Mouse (Mus musculus) testis, adult 2 months (tissue): ENCODE data around the gene Dph5. TPM values are rescaled to one million over a fixed set of nuclear protein-coding genes. Genes with fewer than 3 reads are reported as not detected.
A peak's percentile ranks its signal among the peaks of the same experiment; 100 is the strongest.

ENCODE experiments used
- H3K27ac ChIP-seq: fragments of 200-500 bp; 2 replicates; pipeline ENCODE4 v1.5.1; 2012; ENCODE audit warnings: low read depth, low read length; ENCODE audit not compliant: control insufficient read depth, insufficient read depth
- H3K27me3 ChIP-seq: fragments of 200-500 bp; 2 replicates; pipeline ENCODE4 v1.6.1; 2012; ENCODE audit warnings: mild to moderate bottlenecking, low read length, moderate library complexity; ENCODE audit not compliant: control insufficient read depth, insufficient read depth
- H3K36me3 ChIP-seq: fragments of 200-500 bp; 2 replicates; pipeline ENCODE4 v1.6.1; 2012; ENCODE audit warnings: mild to moderate bottlenecking, low read length; ENCODE audit not compliant: control insufficient read depth, insufficient read depth
- H3K4me1 ChIP-seq: fragments of 200-500 bp; 2 replicates; pipeline ENCODE4 v1.6.1; 2012; ENCODE audit warnings: low read length; ENCODE audit not compliant: control insufficient read depth, insufficient read depth
- H3K4me3 ChIP-seq: fragments of 200-500 bp; 2 replicates; pipeline ENCODE4 v1.5.1; 2012; ENCODE audit warnings: low read depth, mild to moderate bottlenecking, low read length, moderate library complexity, mixed read lengths; ENCODE audit not compliant: control insufficient read depth
- CTCF ChIP-seq: fragments of 200-500 bp; IDR thresholded peaks from 2 replicates; pipeline ENCODE4 v1.5.1; 2012; ENCODE audit warnings: low read depth, mild to moderate bottlenecking, inconsistent platforms, low read length, moderate library complexity; ENCODE audit not compliant: control insufficient read depth, insufficient read depth, insufficient replicate concordance
- POLR2A ChIP-seq: fragments of 200-500 bp; IDR thresholded peaks from 2 replicates; pipeline ENCODE4 v1.6.1; 2012; ENCODE audit warnings: low read depth, mild to moderate bottlenecking, inconsistent platforms, low read length, moderate library complexity; ENCODE audit not compliant: control insufficient read depth
- polyA plus RNA-seq: library from polyadenylated mRNA; depleted of rRNA; stranded (reverse); fragments of >200 nt; gene quantifications from 2 replicates; pipeline ENCODE4 v1.2.3, GENCODE M21; 2012; rRNA removed

Dph5 gene
- polyA plus RNA-seq: 2.6 and 3.8 TPM in 2 replicates

GRCm38 (mm10) chr3:115887427-115888309 lies at the start of gene Dph5:
Gene Dph5 (plus strand): TSS chr3:115887837.
- no peaks in the 10 kb centered on the region for H3K27me3 ChIP-seq
- TF ChIP-seq POLR2A: peak; percentile 29; the same call in 1 of the 2 replicates
- no peak for TF ChIP-seq CTCF
- peak within 1 kb of the TSS; percentile 98 for H3K4me3 ChIP-seq
- H3K36me3 ChIP-seq: no peaks in the 10 kb centered on the region; the same call in 1 of the 2 replicates
- no peaks in the 10 kb centered on the region for H3K4me1 ChIP-seq
- H3K27ac ChIP-seq: peak within 1 kb of the TSS; percentile 75

- Histone ChIP-seq H3K4me3 (no peak overlapping the region), H3K36me3 (no peaks in the 10 kb centered on the region), H3K27ac (no peak overlapping the region), H3K4me1 (no peaks in the 10 kb centered on the region), H3K27me3 (no peaks in the 10 kb centered on the region)
- TF ChIP-seq POLR2A (no peak), CTCF (no peak)
These were observed 43.1 kb upstream of the Dph5 start for GRCm38 (mm10) chr3:115844566-115844965.

- H3K27me3 ChIP-seq: no peaks in the 10 kb centered on the region
- H3K4me3 ChIP-seq: no peak overlapping the region
- no peaks in the 10 kb centered on the region for H3K4me1 ChIP-seq
- no peaks in the 10 kb centered on the region for H3K36me3 ChIP-seq
- TF ChIP-seq POLR2A (no peak), CTCF (no peak)
- H3K27ac ChIP-seq: no peak overlapping the region
These were observed 42.5 kb upstream of the Dph5 start for GRCm38 (mm10) chr3:115845032-115845618.

- Histone ChIP-seq H3K27ac (no peak overlapping the region), H3K27me3 (no peaks in the 10 kb centered on the region), H3K4me3 (no peak overlapping the region), H3K36me3 (no peaks in the 10 kb centered on the region), H3K4me1 (no peaks in the 10 kb centered on the region)
- no peak for TF ChIP-seq CTCF
- no peak for TF ChIP-seq POLR2A
These were observed 41.9 kb upstream of the Dph5 start for GRCm38 (mm10) chr3:115845724-115846123.

GRCm38 (mm10) chr3:115846153-115846552 lies 41.5 kb upstream of the Dph5 start:
- no peak for TF ChIP-seq CTCF
- TF ChIP-seq POLR2A: no peak
- Histone ChIP-seq H3K36me3 (no peaks in the 10 kb centered on the region), H3K4me3 (no peak overlapping the region), H3K27ac (no peak overlapping the region; the same call in 1 of the 2 replicates), H3K4me1 (no peaks in the 10 kb centered on the region), H3K27me3 (no peaks in the 10 kb centered on the region)

GRCm38 (mm10) chr3:115848686-115849480 lies 38.8 kb upstream of the Dph5 start:
- Histone ChIP-seq H3K27me3 (no peaks in the 10 kb centered on the region), H3K27ac (no peak overlapping the region), H3K4me3 (no peak overlapping the region), H3K4me1 (no peaks in the 10 kb centered on the region), H3K36me3 (no peaks in the 10 kb centered on the region)
- no peak for TF ChIP-seq POLR2A
- TF ChIP-seq CTCF: no peak

- Histone ChIP-seq H3K27ac (no peak overlapping the region), H3K4me3 (no peak overlapping the region), H3K4me1 (no peaks in the 10 kb centered on the region), H3K36me3 (no peaks in the 10 kb centered on the region), H3K27me3 (no peaks in the 10 kb centered on the region)
- TF ChIP-seq POLR2A (no peak), CTCF (no peak)
These were observed 36.7 kb upstream of the Dph5 start for GRCm38 (mm10) chr3:115850946-115851345.
